Mouse (Mus musculus): Measurements from ENCODE around the gene Gm49398. TPM values are rescaled to one million over a fixed set of nuclear protein-coding genes. Genes with fewer than 3 reads are reported as not detected.

Gm49398 gene
- not detected for total RNA-seq (2021)
- long read RNA-seq, experiment 1, result 0 reads
- long read RNA-seq, experiment 2, result 0 reads

GRCm38 (mm10) chr13:61288739-61289138 lies at the start of gene Gm49398:
Gm49398 (minus strand) TSS chr13:61288839.
- DNase-seq (ENCODE audit: low spot score in 2 of 2), result no peak

- DNase-seq (ENCODE audit: low spot score in 2 of 2), result no peak
These were observed 33.4 kb downstream of the Gm49398 start, which contains the start of gene Cts8 for GRCm38 (mm10) chr13:61255258-61255657. Cts8 (minus strand) TSS chr13:61255358.

GRCm38 (mm10) chr13:61241076-61241947 lies 47.3 kb downstream of the Gm49398 start:
- peak; percentile 1 to 22 for DNase-seq (ENCODE audit: low spot score in 2 of 2)

GRCm38 (mm10) chr13:61203310-61203709 lies 85.3 kb downstream of the Gm49398 start, which contains the start of gene Cts6:
Cts6 (minus strand) TSS chr13:61203410.
- DNase-seq (ENCODE audit: low spot score in 2 of 2), result no peak

Small RNAs within 50 kb of the gene (microRNA-seq; reads per million reads assigned to microRNA genes)
- 0 reads per million in 2 experiments for gene Gm27704

Other genes with a start within 250 kb of the Gm49398 start
- gene Ctsq, start 248.2 kb downstream of the Gm49398 start, total RNA-seq (2021), result not detected
- gene Ctsr, start 124.6 kb downstream of the Gm49398 start, total RNA-seq (2021), result not detected
- not detected for gene Cts6, start 85.4 kb downstream of the Gm49398 start, total RNA-seq (2021)
- gene Cts8, start 33.5 kb downstream of the Gm49398 start, total RNA-seq (2021), result not detected
- not detected for gene Cts7, start 69.4 kb upstream of the Gm49398 start, total RNA-seq (2021)